Mouse (Mus musculus) stomach, embryonic 16.5 days (tissue): ENCODE measurements around the gene Wnt3. TPM values are rescaled to one million over a fixed set of nuclear protein-coding genes. Genes with fewer than 3 reads are reported as not detected.
A peak's percentile ranks its signal among the peaks of the same experiment; 100 is the strongest.

Experiments
- ATAC-seq: fragments of 200-750 bp; cut with Nextera tagmentation; 2 replicates; pipeline ENCODE4 v1.8.0; 2017; ENCODE audit warnings: moderate number of reproducible peaks, moderate TSS enrichment; ENCODE audit not compliant: insufficient read depth, low FRiP score
- H3K27ac ChIP-seq: fragments of 300-500 bp; sonication (generic); 2 replicates; pipeline ENCODE4 v1.5.1; 2014; ENCODE audit warnings: low read length
- H3K27me3 ChIP-seq: fragments of 300-500 bp; sonication (generic); 2 replicates; pipeline ENCODE4 v1.6.1; 2014; ENCODE audit warnings: low read length, control low read depth, mixed read lengths; ENCODE audit not compliant: control insufficient read depth, insufficient read depth
- H3K36me3 ChIP-seq: fragments of 300-500 bp; sonication (generic); 2 replicates; pipeline ENCODE4 v1.6.1; 2014; ENCODE audit warnings: low read length; ENCODE audit not compliant: control insufficient read depth, insufficient read depth
- H3K4me1 ChIP-seq: fragments of 300-500 bp; sonication (generic); 2 replicates; pipeline ENCODE4 v1.6.1; 2014; ENCODE audit warnings: low read length, control low read depth, mixed read lengths; ENCODE audit not compliant: control insufficient read depth, insufficient read depth
- H3K4me2 ChIP-seq: fragments of 300-500 bp; sonication (generic); 2 replicates; pipeline ENCODE4 v1.6.1; 2014; ENCODE audit warnings: low read depth, low read length, mixed read lengths
- H3K4me3 ChIP-seq: fragments of 300-500 bp; sonication (generic); replicated peaks from 2 replicates; pipeline ENCODE4 v1.5.1; 2014; ENCODE audit warnings: mild to moderate bottlenecking, low read length
- H3K9ac ChIP-seq: fragments of 300-500 bp; sonication (generic); 2 replicates; pipeline ENCODE4 v1.6.1; 2014; ENCODE audit warnings: low read length
- H3K9me3 ChIP-seq: fragments of 300-500 bp; sonication (generic); replicated peaks from 2 replicates; pipeline ENCODE4 v1.6.1; 2016; ENCODE audit warnings: low read length, control low read depth; ENCODE audit not compliant: control insufficient read depth
- WGBS: fragments of 180-500 bp; shearing (Covaris S2); extraction: QIAGEN DNeasy Blood & Tissue Kit; methylation state at CpG from one replicate; pipeline ENCODE4 v1.1.7; 2014; 5-methylcytosine and 5-hydroxymethylcytosine counted together
- polyA plus RNA-seq: library from polyadenylated mRNA; unstranded; fragments of >200 nt; fragmentation: Nextera tagmentation; extraction: Ambion mirVana; gene quantifications from 2 replicates; pipeline ENCODE4 v1.2.1, GENCODE M21; 2015

The Wnt3 gene
- polyA plus RNA-seq, result 0.06 and 0.16 TPM in 2 replicates

- Histone ChIP-seq H3K4me2 (peak within 1 kb of the TSS; percentile 51), H3K9ac (no peak within 1 kb of the TSS), H3K9me3 (no peaks in the 10 kb centered on the region), H3K27me3 (peaks cover 83% of the 10 kb centered on the region), H3K27ac (no peak within 1 kb of the TSS), H3K4me3 (peak within 1 kb of the TSS; percentile 28), H3K36me3 (no peaks in the 10 kb centered on the region), H3K4me1 (peaks cover 10% of the 10 kb centered on the region)
- WGBS, result 1% methylated on average over 60 of the region's 60 CpGs
- ATAC-seq, result no peak
Measured at GRCm38 (mm10) chr11:103773387-103774227, at the start of gene Wnt3. TSS of gene Wnt3 (plus strand) at chr11:103774150.

GRCm38 (mm10) chr11:103724331-103724771 lies 49.6 kb upstream of the Wnt3 start:
- H3K27ac ChIP-seq, result no peak overlapping the region
- ATAC-seq, result no peak
- peaks cover 10% of the 10 kb centered on the region; the same call in 1 of the 2 replicates for H3K4me1 ChIP-seq
- H3K27me3 ChIP-seq, result no peaks in the 10 kb centered on the region
- H3K4me2 ChIP-seq, result no peak overlapping the region
- no peak overlapping the region for H3K4me3 ChIP-seq
- no peaks in the 10 kb centered on the region for H3K36me3 ChIP-seq
- no peaks in the 10 kb centered on the region for H3K9me3 ChIP-seq
- no peak overlapping the region for H3K9ac ChIP-seq
- 68% methylated on average over 11 of the region's 11 CpGs for WGBS

GRCm38 (mm10) chr11:103729282-103729985 lies 44.5 kb upstream of the Wnt3 start:
- H3K36me3 ChIP-seq, result no peaks in the 10 kb centered on the region
- H3K4me3 ChIP-seq, result no peak overlapping the region
- H3K27ac ChIP-seq, result no peak overlapping the region
- H3K9me3 ChIP-seq, result no peaks in the 10 kb centered on the region
- 71% methylated on average over 9 of the region's 9 CpGs for WGBS
- H3K9ac ChIP-seq, result no peak overlapping the region
- 0 out of 2 replicates have a peak, but pooled peaks cover 6% of the 10 kb centered on the region for H3K4me1 ChIP-seq
- ATAC-seq, result no peak
- no peaks in the 10 kb centered on the region; the same call in 1 of the 2 replicates for H3K27me3 ChIP-seq
- no peak overlapping the region for H3K4me2 ChIP-seq

- Histone ChIP-seq H3K36me3 (no peaks in the 10 kb centered on the region), H3K27ac (no peak overlapping the region), H3K9ac (no peak overlapping the region), H3K4me2 (no peak overlapping the region), H3K4me1 (peaks cover 11% of the 10 kb centered on the region; the same call in 1 of the 2 replicates), H3K9me3 (no peaks in the 10 kb centered on the region), H3K27me3 (no peaks in the 10 kb centered on the region; the same call in 1 of the 2 replicates), H3K4me3 (no peak overlapping the region)
- 69% methylated on average over 9 of the region's 9 CpGs for whole genome bisulfite sequencing
- ATAC-seq, result 0 out of 2 replicates have a peak, but pooled peaks have one; percentile 6
Measured at GRCm38 (mm10) chr11:103731594-103731993, 42.4 kb upstream of the Wnt3 start.

- H3K9me3 ChIP-seq, result no peaks in the 10 kb centered on the region
- no peak for ATAC-seq
- no peaks in the 10 kb centered on the region for H3K36me3 ChIP-seq
- no peaks in the 10 kb centered on the region; the same call in 1 of the 2 replicates for H3K27me3 ChIP-seq
- WGBS, result 85% methylated on average over 7 of the region's 7 CpGs
- no peak overlapping the region for H3K27ac ChIP-seq
- H3K4me1 ChIP-seq, result peaks cover 11% of the 10 kb centered on the region; the same call in 1 of the 2 replicates
- no peak overlapping the region for H3K4me2 ChIP-seq
- H3K9ac ChIP-seq, result no peak overlapping the region; the same call in 1 of the 2 replicates
- H3K4me3 ChIP-seq, result no peak overlapping the region
Measured at GRCm38 (mm10) chr11:103732306-103732705, 41.6 kb upstream of the Wnt3 start.

GRCm38 (mm10) chr11:103733069-103733468 lies 40.9 kb upstream of the Wnt3 start:
- peaks cover 11% of the 10 kb centered on the region; the same call in 1 of the 2 replicates for H3K4me1 ChIP-seq
- no peaks in the 10 kb centered on the region; the same call in 1 of the 2 replicates for H3K27me3 ChIP-seq
- WGBS, result 79% methylated on average over 4 of the region's 4 CpGs
- H3K36me3 ChIP-seq, result no peaks in the 10 kb centered on the region
- H3K27ac ChIP-seq, result no peak overlapping the region
- ATAC-seq, result no peak
- no peak overlapping the region for H3K9ac ChIP-seq
- no peaks in the 10 kb centered on the region for H3K9me3 ChIP-seq
- no peak overlapping the region for H3K4me3 ChIP-seq
- H3K4me2 ChIP-seq, result no peak overlapping the region

GRCm38 (mm10) chr11:103733961-103734360 lies 40.0 kb upstream of the Wnt3 start:
- no peak overlapping the region for H3K9ac ChIP-seq
- H3K4me3 ChIP-seq, result no peak overlapping the region
- peaks cover 11% of the 10 kb centered on the region; the same call in 1 of the 2 replicates for H3K4me1 ChIP-seq
- H3K36me3 ChIP-seq, result no peaks in the 10 kb centered on the region
- H3K4me2 ChIP-seq, result no peak overlapping the region
- no peaks in the 10 kb centered on the region; the same call in 1 of the 2 replicates for H3K27me3 ChIP-seq
- no peak overlapping the region for H3K27ac ChIP-seq
- no peaks in the 10 kb centered on the region for H3K9me3 ChIP-seq
- WGBS, result 79% methylated on average over 2 of the region's 2 CpGs
- ATAC-seq, result no peak

- H3K27me3 ChIP-seq, result no peaks in the 10 kb centered on the region; the same call in 1 of the 2 replicates
- no peak overlapping the region for H3K4me2 ChIP-seq
Measured at GRCm38 (mm10) chr11:103734411-103735045, 39.4 kb upstream of the Wnt3 start.

More at GRCm38 (mm10) chr11:103734411-103735045, 39.4 kb upstream of the Wnt3 start:
- 61% methylated on average over 4 of the region's 5 CpGs for WGBS
- H3K27ac ChIP-seq, result no peak overlapping the region
- no peak overlapping the region for H3K9ac ChIP-seq
- no peak overlapping the region for H3K4me3 ChIP-seq
- no peak for ATAC-seq
- H3K36me3 ChIP-seq, result no peaks in the 10 kb centered on the region
- peaks cover 11% of the 10 kb centered on the region; the same call in 1 of the 2 replicates for H3K4me1 ChIP-seq
- no peaks in the 10 kb centered on the region for H3K9me3 ChIP-seq
